In the genomic region with DNA sequence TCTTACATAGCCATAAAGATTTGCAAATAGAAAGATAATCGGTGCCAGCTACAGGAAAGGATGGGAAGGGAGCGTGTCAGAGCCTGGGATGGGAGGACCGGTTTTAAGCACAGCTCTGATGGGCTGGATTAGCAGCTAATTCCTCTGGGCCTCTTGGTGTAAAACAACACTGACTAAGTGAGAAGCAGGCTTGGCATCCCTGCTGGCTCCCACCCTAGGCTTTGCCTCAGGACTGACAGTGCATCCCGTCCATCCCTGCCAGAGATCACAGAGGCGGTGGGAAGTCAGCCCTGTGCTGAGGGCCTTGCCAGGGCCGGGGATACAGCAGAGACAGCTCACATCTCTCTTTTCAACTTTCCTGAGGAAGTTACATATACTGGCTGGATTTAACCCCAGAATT, we compare ENCODE assay signal across 16 mouse cellular contexts.
DNase-seq lines count a peak whose midpoint lies in the region; ATAC-seq and TF ChIP-seq lines count a peak whose summit lies in the region.
"Had no signal": no experiment of that assay in that cellular context is flagged by ENCODE, and none has a peak within 500 bp of the region (broad histone marks: within the 10 kb centered on the region; RNA-seq: fewer than 3 reads in every experiment).

No protein-coding gene starts in this region.

- no peak for TF ChIP-seq CTCF in hindbrain, postnatal 0 days (IDR thresholded peaks at IDR 0.05; ENCODE audit: low read depth)

- peak; percentile 16 for DNase-seq in forebrain, embryonic 14.5 days (ENCODE audit: low spot score)
- DNase-seq in hindbrain, postnatal 0 days (ENCODE audit: low spot score) = peak; percentile 21
- no peak for DNase-seq in hindbrain, embryonic 14.5 days (ENCODE audit: low spot score)
- peak; percentile 15 to 35 for DNase-seq in urinary bladder, postnatal 36 days (ENCODE audit: low spot score in 2 of 2)
- DNase-seq in urinary bladder, postnatal 10 days (ENCODE audit: low spot score) = no peak
- DNase-seq in yolk sac, embryonic 10.5 days (ENCODE audit: low spot score) = peak; percentile 43
- no peak for DNase-seq in spleen, postnatal 36 days (ENCODE audit: low spot score in 2 of 2)
- DNase-seq: kidney, postnatal 25 days; lung, postnatal 14 days had no signal

- H3K9me3 ChIP-seq in forebrain, embryonic 14.5 days (replicated peaks; ENCODE audit: control insufficient read depth, low read length) = no peaks in the 10 kb centered on the region
- H3K9me3 ChIP-seq in forebrain, embryonic 12.5 days = no peaks in the 10 kb centered on the region
- H3K9me3 ChIP-seq in hindbrain, postnatal 0 days (ENCODE audit: low read length) = no peaks in the 10 kb centered on the region
- H3K9me3 ChIP-seq in hindbrain, embryonic 14.5 days (ENCODE audit: control insufficient read depth, low read length) = no peaks in the 10 kb centered on the region
- H3K9me3 ChIP-seq: G1E; midbrain, embryonic 12.5 days; neural tube, embryonic 12.5 days had no signal

- no peak overlapping the region for H3K4me2 ChIP-seq in forebrain, embryonic 14.5 days (ENCODE audit: low read length)
- no peak overlapping the region for H3K4me2 ChIP-seq in forebrain, embryonic 12.5 days
- no peak overlapping the region for H3K4me2 ChIP-seq in hindbrain, postnatal 0 days (ENCODE audit: low read depth, low read length)
- no peak overlapping the region for H3K4me2 ChIP-seq in hindbrain, embryonic 14.5 days (replicated peaks)
- H3K4me2 ChIP-seq: midbrain, embryonic 12.5 days; neural tube, embryonic 12.5 days had no signal

- WGBS in forebrain, embryonic 14.5 days = 28% methylated on average over 6 of the region's 6 CpGs
- WGBS in forebrain, embryonic 12.5 days = 36% methylated on average over 6 of the region's 6 CpGs
- 24% methylated on average over 6 of the region's 6 CpGs for WGBS in hindbrain, postnatal 0 days
- 39% methylated on average over 6 of the region's 6 CpGs for WGBS in hindbrain, embryonic 14.5 days

- H3K36me3 ChIP-seq in forebrain, embryonic 14.5 days (ENCODE audit: control insufficient read depth, insufficient read depth, low read length) = no peaks in the 10 kb centered on the region
- H3K36me3 ChIP-seq in forebrain, embryonic 12.5 days (replicated peaks) = no peaks in the 10 kb centered on the region
- H3K36me3 ChIP-seq in hindbrain, postnatal 0 days (ENCODE audit: insufficient read depth, low read length) = no peaks in the 10 kb centered on the region
- no peaks in the 10 kb centered on the region for H3K36me3 ChIP-seq in hindbrain, embryonic 14.5 days (replicated peaks; ENCODE audit: control insufficient read depth, insufficient read depth)
- H3K36me3 ChIP-seq: G1E; midbrain, embryonic 12.5 days; neural tube, embryonic 12.5 days had no signal

- no peaks in the 10 kb centered on the region for H3K27me3 ChIP-seq in forebrain, embryonic 14.5 days (replicated peaks; ENCODE audit: control insufficient read depth, insufficient read depth, low read length)
- H3K27me3 ChIP-seq in forebrain, embryonic 12.5 days = no peaks in the 10 kb centered on the region
- no peaks in the 10 kb centered on the region for H3K27me3 ChIP-seq in hindbrain, postnatal 0 days (ENCODE audit: insufficient read depth, low read length)
- no peaks in the 10 kb centered on the region for H3K27me3 ChIP-seq in hindbrain, embryonic 14.5 days (ENCODE audit: control insufficient read depth, insufficient read depth, low read length)
- H3K27me3 ChIP-seq: midbrain, embryonic 12.5 days; neural tube, embryonic 12.5 days had no signal

- no peak for ATAC-seq in forebrain, embryonic 14.5 days
- ATAC-seq in forebrain, embryonic 12.5 days (ENCODE audit: low FRiP score) = no peak
- no peak for ATAC-seq in hindbrain, postnatal 0 days
- no peak for ATAC-seq in hindbrain, embryonic 14.5 days (ENCODE audit: low FRiP score)
- ATAC-seq: intestine, embryonic 16.5 days had no signal

- no peak overlapping the region for H3K27ac ChIP-seq in forebrain, embryonic 14.5 days (ENCODE audit: low read depth, low read length)
- no peak overlapping the region for H3K27ac ChIP-seq in forebrain, embryonic 12.5 days
- H3K27ac ChIP-seq in hindbrain, postnatal 0 days = no peak overlapping the region
- H3K27ac ChIP-seq in hindbrain, embryonic 14.5 days = no peak overlapping the region
- H3K27ac ChIP-seq: liver, embryonic 14.5 days; midbrain, embryonic 12.5 days; neural tube, embryonic 12.5 days had no signal

- H3K4me3 ChIP-seq in forebrain, embryonic 14.5 days (ENCODE audit: low read depth, low read length) = no peak overlapping the region
- no peak overlapping the region for H3K4me3 ChIP-seq in forebrain, embryonic 12.5 days (replicated peaks)
- H3K4me3 ChIP-seq in hindbrain, postnatal 0 days (ENCODE audit: low read length) = no peak overlapping the region
- no peak overlapping the region for H3K4me3 ChIP-seq in hindbrain, embryonic 14.5 days (replicated peaks; ENCODE audit: low read length)
- H3K4me3 ChIP-seq: erythroblast, embryonic 14.5 days; midbrain, embryonic 12.5 days; neural tube, embryonic 12.5 days had no signal

- no peak overlapping the region for H3K9ac ChIP-seq in forebrain, embryonic 14.5 days (ENCODE audit: low read length)
- no peak overlapping the region for H3K9ac ChIP-seq in forebrain, embryonic 12.5 days
- no peak overlapping the region for H3K9ac ChIP-seq in hindbrain, postnatal 0 days (replicated peaks; ENCODE audit: low read length)
- H3K9ac ChIP-seq in hindbrain, embryonic 14.5 days = no peak overlapping the region
- H3K9ac ChIP-seq: liver, embryonic 14.5 days; midbrain, embryonic 12.5 days; neural tube, embryonic 12.5 days had no signal

- H3K4me1 ChIP-seq in forebrain, embryonic 14.5 days (ENCODE audit: control insufficient read depth, insufficient read depth, low read length) = peaks cover 3% of the 10 kb centered on the region; the same call in 1 of the 2 replicates
- peaks cover 17% of the 10 kb centered on the region for H3K4me1 ChIP-seq in forebrain, embryonic 12.5 days
- no peaks in the 10 kb centered on the region for H3K4me1 ChIP-seq in hindbrain, postnatal 0 days (ENCODE audit: insufficient read depth, low read length)
- peaks cover 3% of the 10 kb centered on the region; the same call in 1 of the 2 replicates for H3K4me1 ChIP-seq in hindbrain, embryonic 14.5 days (replicated peaks; ENCODE audit: control insufficient read depth, insufficient read depth, low read length)

Comparison
In these comparisons a context has a peak if more than half of its experiments do, and no peak if none do; other contexts are left out.
1. DNase-seq: peak in forebrain, embryonic 14.5 days (single experiment), hindbrain, postnatal 0 days (single experiment), urinary bladder, postnatal 36 days (2 of 2) and yolk sac, embryonic 10.5 days (single experiment); none in hindbrain, embryonic 14.5 days (single experiment), urinary bladder, postnatal 10 days (single experiment) and spleen, postnatal 36 days (0 of 2).